Mouse (Mus musculus) adrenal gland (tissue): ENCODE results near the gene Trim10.

ENCODE experiments used
- intact Hi-C: fragments of 180-260 bp; cut with DNase I; formaldehyde crosslinking; loops from one replicate; pipeline ENCODE4 v1.15.1; 2025

The Trim10 gene

GRCm38 (mm10) chr17:36856236-36856635 is 13.1 kb upstream of the Trim10 start:
- intact Hi-C loops, result no loop called here

GRCm38 (mm10) chr17:36858181-36858580 is 11.2 kb upstream of the Trim10 start:
- intact Hi-C loops, result no loop called here

GRCm38 (mm10) chr17:36861680-36862079 is 7.7 kb upstream of the Trim10 start:
- intact Hi-C loops, result no loop called here

- intact Hi-C loops, result no loop called here
These were observed 2.5 kb upstream of the Trim10 start, which contains the start of gene Trim15 for GRCm38 (mm10) chr17:36866719-36867527. Gene Trim15, minus strand, starts transcription at chr17:36867210.

- intact Hi-C loops, result no loop called here
These were observed 538 bp upstream of the Trim10 start for GRCm38 (mm10) chr17:36868836-36869235.

- intact Hi-C loops, result no loop called here
These were observed 809 bp downstream of the Trim10 start for GRCm38 (mm10) chr17:36869955-36870810.

GRCm38 (mm10) chr17:36874636-36875035 is 5.3 kb downstream of the Trim10 start:
- intact Hi-C loops, result no loop called here

GRCm38 (mm10) chr17:36883350-36883749 is 14.0 kb downstream of the Trim10 start:
- intact Hi-C loops, result no loop called here

- intact Hi-C loops, result no loop called here
These were observed 15.9 kb downstream of the Trim10 start for GRCm38 (mm10) chr17:36885132-36885790.

- intact Hi-C loops, result loop anchor here (5.0 kb wide), 1 partner anchor 157 kb away; the partner anchor contains the start of gene Gabbr1
These were observed 20.9 kb downstream of the Trim10 start, which contains the start of gene Trim40 for GRCm38 (mm10) chr17:36890073-36890903. Gene Trim40, minus strand, starts transcription at chr17:36890123.

GRCm38 (mm10) chr17:36891496-36891895 is 22.1 kb downstream of the Trim10 start:
- intact Hi-C loops, result loop anchor here (5.0 kb wide), 1 partner anchor 156 kb away; the partner anchor contains the start of gene Gabbr1

GRCm38 (mm10) chr17:36892362-36892761 is 23.0 kb downstream of the Trim10 start:
- intact Hi-C loops, result loop anchor here (5.0 kb wide), 1 partner anchor 155 kb away; the partner anchor contains the start of gene Gabbr1

- intact Hi-C loops, result loop anchor here (5.0 kb wide), 1 partner anchor 154 kb away; the partner anchor contains the start of gene Gabbr1
These were observed 24.0 kb downstream of the Trim10 start for GRCm38 (mm10) chr17:36893387-36893786.

- intact Hi-C loops, result loop anchor here (5.0 kb wide), 3 partner anchors 69 to 306 kb away; partner anchors contain the start of gene Olfr94
These were observed 27.2 kb downstream of the Trim10 start for GRCm38 (mm10) chr17:36896583-36896982.

GRCm38 (mm10) chr17:36897065-36897464 is 27.7 kb downstream of the Trim10 start:
- intact Hi-C loops, result loop anchor here (5.0 kb wide), 3 partner anchors 70 to 305 kb away; partner anchors contain the start of gene Olfr94

GRCm38 (mm10) chr17:36897552-36898205 is 28.3 kb downstream of the Trim10 start, which contains the start of gene Trim31:
Gene Trim31, plus strand, starts transcription at chr17:36898118.
- intact Hi-C loops, result loop anchor here (5.0 kb wide), 3 partner anchors 70 to 305 kb away; partner anchors contain the start of gene Olfr94

- intact Hi-C loops, result loop anchor here (5.0 kb wide), 3 partner anchors 72 to 303 kb away; partner anchors contain the start of gene Olfr94
These were observed 30.0 kb downstream of the Trim10 start for GRCm38 (mm10) chr17:36899376-36899775.

- intact Hi-C loops, result no loop called here
These were observed 30.6 kb downstream of the Trim10 start for GRCm38 (mm10) chr17:36900001-36900400.

- intact Hi-C loops, result no loop called here
These were observed 31.3 kb downstream of the Trim10 start for GRCm38 (mm10) chr17:36900691-36901090.
